Mouse (Mus musculus) midbrain, embryonic 14.5 days (tissue): ENCODE results near the gene Rbms3. TPM values are rescaled to one million over a fixed set of nuclear protein-coding genes. Genes with fewer than 3 reads are reported as not detected.

ENCODE experiments used
- ATAC-seq: fragments of 200-750 bp; cut with Nextera tagmentation; 2 replicates; pipeline ENCODE4 v1.8.0; 2017; ENCODE audit warnings: moderate number of reproducible peaks, moderate library complexity; ENCODE audit not compliant: low FRiP score, low TSS enrichment
- DNase-seq: peaks from one replicate; pipeline ENCODE4 v3.0.0-alpha.2; 2015
- H3K27ac ChIP-seq: fragments of 300-500 bp; sonication (generic); replicated peaks from 2 replicates; pipeline ENCODE4 v1.5.1; 2014; ENCODE audit warnings: mild to moderate bottlenecking, low read depth, low read length, moderate library complexity
- H3K27me3 ChIP-seq: fragments of 300-500 bp; sonication (generic); 2 replicates; pipeline ENCODE4 v1.6.1; 2014; ENCODE audit warnings: low read length, control low read depth, mixed read lengths; ENCODE audit not compliant: control insufficient read depth, insufficient read depth
- H3K36me3 ChIP-seq: fragments of 300-500 bp; sonication (generic); 2 replicates; pipeline ENCODE4 v1.6.1; 2014; ENCODE audit warnings: low read length, control low read depth; ENCODE audit not compliant: control insufficient read depth, insufficient read depth
- H3K4me1 ChIP-seq: fragments of 300-500 bp; sonication (generic); 2 replicates; pipeline ENCODE4 v1.6.1; 2014; ENCODE audit warnings: mild to moderate bottlenecking, antibody characterized with exemption, low read length, control low read depth; ENCODE audit not compliant: control insufficient read depth, insufficient read depth
- H3K4me2 ChIP-seq: fragments of 300-500 bp; sonication (generic); 2 replicates; pipeline ENCODE4 v1.6.1; 2014; ENCODE audit warnings: mild to moderate bottlenecking, low read length, moderate library complexity
- H3K4me3 ChIP-seq: fragments of 300-500 bp; sonication (generic); replicated peaks from 2 replicates; pipeline ENCODE4 v1.5.1; 2014; ENCODE audit warnings: low read depth, low read length
- H3K9ac ChIP-seq: fragments of 300-500 bp; sonication (generic); replicated peaks from 2 replicates; pipeline ENCODE4 v1.6.1; 2014; ENCODE audit warnings: mild to moderate bottlenecking, low read length, moderate library complexity
- H3K9me3 ChIP-seq: fragments of 300-500 bp; sonication (generic); 2 replicates; pipeline ENCODE4 v1.6.1; 2016; ENCODE audit warnings: low read length, control low read depth, mixed read lengths; ENCODE audit not compliant: control insufficient read depth
- WGBS: fragments of 180-500 bp; shearing (Covaris S2); extraction: QIAGEN DNeasy Blood & Tissue Kit; methylation state at CpG from one replicate; pipeline ENCODE4 v1.1.7; 2014; 5-methylcytosine and 5-hydroxymethylcytosine counted together
- polyA plus RNA-seq: library from polyadenylated mRNA; unstranded; fragments of >200 nt; fragmentation: Nextera tagmentation; extraction: Ambion mirVana; gene quantifications from 2 replicates; pipeline ENCODE4 v1.2.1, GENCODE M21; 2014

Rbms3 gene
- polyA plus RNA-seq, 1 experiment from 2014 or later, result 58.4 TPM

DNA sequence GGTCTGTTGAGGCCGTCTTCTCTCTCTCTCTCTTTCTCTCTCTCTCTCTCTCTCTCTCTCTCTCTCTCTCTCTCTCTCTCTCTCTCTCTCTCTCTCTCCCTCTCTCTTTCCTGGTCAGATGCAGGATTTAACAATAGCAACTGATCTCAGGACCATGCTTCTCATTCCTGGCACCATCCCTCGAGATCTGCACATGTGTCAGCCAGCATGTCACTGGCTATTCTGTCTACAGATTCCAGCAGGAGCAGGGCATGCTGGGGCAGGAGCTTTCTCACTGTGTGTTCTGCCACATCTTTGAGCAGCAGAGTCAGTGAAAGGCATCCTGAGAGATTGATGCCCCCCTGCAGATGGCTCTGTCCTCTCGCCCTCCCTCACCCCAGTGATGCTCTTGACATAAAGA lies 774.0 kb downstream of the Rbms3 start:
- no peaks in the 10 kb centered on the region for H3K9me3 ChIP-seq
- no peak overlapping the region for H3K4me2 ChIP-seq
- no peak overlapping the region for H3K27ac ChIP-seq
- no peaks in the 10 kb centered on the region for H3K27me3 ChIP-seq
- no peak overlapping the region for H3K9ac ChIP-seq
- H3K36me3 ChIP-seq, result no peaks in the 10 kb centered on the region
- 46% methylated on average over 3 of the region's 3 CpGs for WGBS
- DNase-seq (no peak), ATAC-seq (no peak)
- no peaks in the 10 kb centered on the region for H3K4me1 ChIP-seq
- no peak overlapping the region for H3K4me3 ChIP-seq

DNA sequence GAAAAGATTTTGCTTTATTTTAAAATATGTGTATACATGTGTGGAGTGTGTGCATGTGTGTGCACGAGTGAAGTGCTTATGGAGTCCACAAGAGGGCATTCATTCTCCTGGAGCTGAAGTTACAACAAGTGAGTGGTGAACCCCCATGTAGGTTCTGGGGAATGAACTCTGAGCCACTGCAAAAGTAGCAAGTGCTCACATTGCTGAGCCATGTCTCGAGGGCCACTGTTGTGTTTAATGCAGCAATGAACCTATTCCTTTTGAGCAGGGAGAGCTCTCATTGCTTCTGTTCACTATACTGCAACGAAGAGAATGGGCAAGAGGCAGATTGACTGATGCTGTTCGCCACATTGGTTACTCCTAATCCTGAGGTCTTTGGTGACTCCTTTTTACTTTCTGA lies 780.8 kb downstream of the Rbms3 start:
- Histone ChIP-seq H3K27me3 (no peaks in the 10 kb centered on the region), H3K9me3 (no peaks in the 10 kb centered on the region), H3K4me2 (no peak overlapping the region), H3K9ac (no peak overlapping the region), H3K4me1 (no peaks in the 10 kb centered on the region), H3K27ac (no peak overlapping the region), H3K4me3 (no peak overlapping the region), H3K36me3 (no peaks in the 10 kb centered on the region)
- 92% methylated on average over 4 of the region's 4 CpGs for WGBS
- no peak for DNase-seq
- ATAC-seq, result no peak

DNA sequence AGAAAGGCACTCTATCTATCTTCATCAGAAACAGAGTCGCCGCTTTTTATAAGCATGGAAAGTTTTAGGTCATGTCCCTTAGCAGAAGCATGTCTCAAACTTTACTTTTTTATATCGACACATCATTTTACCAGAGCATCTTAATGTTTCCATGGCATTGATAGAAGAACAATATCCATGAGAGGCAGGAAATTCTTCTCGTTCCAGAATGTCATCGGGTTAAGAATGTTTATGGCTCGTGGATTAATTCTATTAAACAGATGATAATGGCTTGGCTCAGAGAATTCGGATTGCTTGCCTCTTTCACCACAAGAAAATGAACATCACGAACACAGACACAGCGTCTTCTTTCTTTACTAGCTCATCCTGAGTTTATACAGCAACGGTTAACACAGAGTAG lies 781.5 kb downstream of the Rbms3 start:
- ATAC-seq, result no peak
- Histone ChIP-seq H3K27ac (no peak overlapping the region), H3K4me2 (no peak overlapping the region), H3K4me3 (no peak overlapping the region), H3K9me3 (no peaks in the 10 kb centered on the region), H3K4me1 (no peaks in the 10 kb centered on the region), H3K27me3 (no peaks in the 10 kb centered on the region), H3K9ac (no peak overlapping the region), H3K36me3 (no peaks in the 10 kb centered on the region)
- DNase-seq, result no peak
- WGBS, result 91% methylated on average over 10 of the region's 10 CpGs

DNA sequence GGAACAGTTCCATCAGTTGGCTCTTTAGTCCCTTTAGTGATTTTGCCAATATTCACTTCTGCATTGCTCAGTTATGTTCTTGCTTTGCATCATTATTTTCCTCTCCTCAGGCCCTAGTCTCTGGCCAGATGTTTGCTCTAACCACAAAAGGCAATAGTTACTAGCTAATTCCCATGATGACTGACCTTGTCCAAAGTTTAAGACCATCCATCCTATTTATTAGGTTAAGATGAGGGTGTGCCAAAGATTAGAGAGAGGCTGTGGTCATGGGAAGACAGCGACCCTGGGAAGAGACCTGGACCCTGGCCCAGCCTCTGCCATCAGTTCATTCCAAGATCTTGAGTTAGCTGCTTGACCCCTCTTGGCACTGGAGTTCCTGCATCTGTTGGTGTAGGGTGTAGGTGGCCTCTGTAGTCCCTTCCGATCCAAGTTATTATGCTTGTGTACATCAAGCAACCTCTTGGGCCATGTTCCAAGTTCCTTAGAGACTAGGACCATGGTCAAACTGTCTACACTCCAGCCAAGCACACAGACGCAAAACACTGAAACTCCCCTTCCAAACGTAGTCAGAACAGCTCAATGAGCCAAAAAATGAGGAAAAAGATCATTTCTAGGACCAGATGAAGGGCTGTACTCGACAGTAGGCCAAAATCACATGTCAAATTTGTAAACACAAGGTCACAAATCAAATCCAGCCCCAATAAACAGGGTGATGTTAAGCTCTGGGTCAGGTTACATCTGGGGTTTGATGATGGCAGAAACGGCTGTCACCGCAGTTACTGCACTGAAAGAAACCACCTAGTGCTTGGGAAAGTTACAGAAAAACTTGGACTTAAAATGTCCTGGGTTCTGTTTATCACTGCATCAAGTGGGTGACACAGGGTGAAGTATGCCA lies 782.2 kb downstream of the Rbms3 start:
- H3K27ac ChIP-seq, result no peak overlapping the region
- H3K4me2 ChIP-seq, result no peak overlapping the region
- ATAC-seq (no peak), DNase-seq (no peak)
- no peak overlapping the region for H3K9ac ChIP-seq
- H3K9me3 ChIP-seq, result no peaks in the 10 kb centered on the region
- WGBS, result 86% methylated on average over 7 of the region's 7 CpGs
- no peak overlapping the region for H3K4me3 ChIP-seq
- H3K36me3 ChIP-seq, result no peaks in the 10 kb centered on the region
- no peaks in the 10 kb centered on the region for H3K27me3 ChIP-seq
- no peaks in the 10 kb centered on the region for H3K4me1 ChIP-seq

DNA sequence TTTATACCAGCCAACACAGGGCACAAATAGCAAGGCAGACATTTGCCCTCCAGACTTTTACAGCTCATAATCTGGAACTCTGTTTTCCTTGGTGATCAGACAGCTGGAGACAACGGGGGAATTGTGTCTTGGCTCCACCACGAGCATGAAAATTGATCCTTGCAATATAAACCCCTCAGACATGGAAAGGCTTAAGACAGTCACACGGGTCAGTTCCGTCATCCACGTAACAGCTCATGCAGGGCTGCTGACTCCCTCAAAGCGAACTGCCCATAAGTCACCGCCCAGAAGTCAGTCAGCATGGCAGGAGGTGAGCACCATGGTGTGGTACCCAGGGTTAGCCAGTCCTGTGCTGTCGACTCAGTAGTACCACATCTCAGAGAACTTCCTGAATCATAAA lies 794.8 kb downstream of the Rbms3 start:
- DNase-seq (no peak), ATAC-seq (no peak)
- 44% methylated on average over 8 of the region's 8 CpGs for WGBS
- H3K27ac ChIP-seq, result no peak overlapping the region
- no peaks in the 10 kb centered on the region for H3K4me1 ChIP-seq
- H3K27me3 ChIP-seq, result no peaks in the 10 kb centered on the region
- H3K36me3 ChIP-seq, result no peaks in the 10 kb centered on the region
- H3K4me2 ChIP-seq, result no peak overlapping the region
- no peaks in the 10 kb centered on the region for H3K9me3 ChIP-seq
- H3K9ac ChIP-seq, result no peak overlapping the region
- no peak overlapping the region for H3K4me3 ChIP-seq

DNA sequence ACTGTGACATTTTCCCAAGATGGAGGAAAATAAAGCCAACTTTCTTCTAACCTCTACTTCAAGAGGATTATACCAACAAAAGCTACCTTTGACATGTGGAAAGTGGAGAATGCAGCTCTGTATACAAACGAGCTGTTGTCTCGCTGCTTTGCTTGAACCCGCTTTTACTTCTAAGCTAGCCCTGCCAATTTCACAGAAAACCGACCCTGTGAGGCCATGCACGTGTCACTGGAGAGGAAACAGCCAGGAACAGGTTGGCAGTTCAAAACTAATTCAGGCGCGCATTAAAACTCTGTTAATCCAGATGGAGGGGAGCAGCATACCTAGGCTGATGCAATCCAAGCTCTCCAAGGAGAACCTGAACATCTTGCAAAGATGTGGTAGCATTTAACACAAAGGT lies 796.0 kb downstream of the Rbms3 start:
- H3K4me3 ChIP-seq, result no peak overlapping the region
- no peak overlapping the region for H3K27ac ChIP-seq
- no peaks in the 10 kb centered on the region for H3K4me1 ChIP-seq
- H3K4me2 ChIP-seq, result no peak overlapping the region
- H3K27me3 ChIP-seq, result no peaks in the 10 kb centered on the region
- H3K9me3 ChIP-seq, result no peaks in the 10 kb centered on the region
- H3K36me3 ChIP-seq, result no peaks in the 10 kb centered on the region
- H3K9ac ChIP-seq, result no peak overlapping the region
- 45% methylated on average over 7 of the region's 7 CpGs for WGBS
- DNase-seq (no peak), ATAC-seq (no peak)

DNA sequence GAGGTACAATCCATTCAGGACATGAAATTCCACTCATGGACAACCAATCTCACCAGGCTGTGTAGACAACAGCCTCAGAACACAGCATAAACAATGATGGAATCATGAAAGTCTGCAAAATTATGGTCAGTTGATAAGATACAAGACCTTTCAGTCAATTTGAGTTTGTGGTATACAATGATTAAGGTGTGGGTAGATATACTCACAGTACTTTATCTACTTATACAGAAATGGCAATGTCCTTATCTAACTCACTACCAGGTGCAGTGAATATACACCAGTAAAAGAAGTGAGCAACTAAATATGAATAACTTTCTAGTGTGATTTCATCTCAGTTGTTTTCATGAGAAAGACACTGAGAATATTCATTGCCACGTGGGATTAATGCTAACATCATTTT lies 796.9 kb downstream of the Rbms3 start:
- H3K36me3 ChIP-seq, result no peaks in the 10 kb centered on the region
- DNase-seq (no peak), ATAC-seq (no peak)
- H3K4me1 ChIP-seq, result no peaks in the 10 kb centered on the region
- H3K9me3 ChIP-seq, result no peaks in the 10 kb centered on the region
- no peak overlapping the region for H3K27ac ChIP-seq
- no peak overlapping the region for H3K9ac ChIP-seq
- no peak overlapping the region for H3K4me3 ChIP-seq
- no peak overlapping the region for H3K4me2 ChIP-seq
- WGBS, result 72% methylated on average over 1 of the region's 1 CpGs
- H3K27me3 ChIP-seq, result no peaks in the 10 kb centered on the region

DNA sequence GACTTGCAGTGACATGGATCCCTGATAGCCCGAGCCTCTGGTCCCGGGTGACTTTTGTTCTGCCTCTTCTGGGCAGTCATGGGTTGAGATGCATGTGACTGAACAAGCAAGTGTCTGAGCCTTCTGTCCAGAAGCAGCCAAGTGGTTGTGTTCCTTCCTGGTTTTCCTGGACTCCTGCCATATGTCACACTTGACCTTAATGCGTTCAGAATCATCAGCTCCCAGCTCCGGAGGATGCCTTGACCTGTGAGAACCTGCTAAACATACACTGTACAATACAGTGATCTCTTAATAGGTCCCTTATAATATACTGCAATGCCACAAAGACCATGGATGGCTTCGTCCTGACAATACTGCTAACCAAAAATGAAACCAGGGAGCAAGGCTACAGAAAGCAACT lies 798.3 kb downstream of the Rbms3 start:
- no peaks in the 10 kb centered on the region for H3K4me1 ChIP-seq
- DNase-seq (no peak), ATAC-seq (no peak)
- H3K27me3 ChIP-seq, result no peaks in the 10 kb centered on the region
- no peak overlapping the region for H3K27ac ChIP-seq
- H3K9me3 ChIP-seq, result no peaks in the 10 kb centered on the region
- 93% methylated on average over 5 of the region's 5 CpGs for WGBS
- no peak overlapping the region for H3K9ac ChIP-seq
- no peaks in the 10 kb centered on the region for H3K36me3 ChIP-seq
- no peak overlapping the region for H3K4me2 ChIP-seq
- H3K4me3 ChIP-seq, result no peak overlapping the region

DNA sequence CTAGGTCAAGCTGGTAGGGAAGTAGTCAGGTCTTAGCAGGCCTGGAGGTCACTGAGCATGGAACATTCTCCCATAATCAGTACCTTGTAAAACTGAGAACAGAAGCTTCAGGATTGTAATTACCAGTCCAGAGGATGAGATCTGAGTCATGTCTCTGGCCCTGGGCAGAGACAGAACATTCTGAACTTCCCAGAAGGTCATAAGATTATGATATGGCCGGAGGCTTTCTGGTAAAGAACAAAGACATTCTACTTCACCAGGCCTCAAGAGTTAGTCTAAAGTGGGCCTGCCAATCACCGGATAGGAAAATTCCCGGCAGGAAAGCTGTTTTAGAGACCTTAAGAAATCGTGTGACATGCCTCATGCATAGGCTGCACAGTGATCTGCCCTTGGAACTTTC lies 799.8 kb downstream of the Rbms3 start:
- Histone ChIP-seq H3K9me3 (no peaks in the 10 kb centered on the region), H3K36me3 (no peaks in the 10 kb centered on the region), H3K9ac (no peak overlapping the region), H3K27me3 (no peaks in the 10 kb centered on the region), H3K27ac (no peak overlapping the region), H3K4me3 (no peak overlapping the region), H3K4me2 (no peak overlapping the region), H3K4me1 (no peaks in the 10 kb centered on the region)
- WGBS, result 82% methylated on average over 4 of the region's 4 CpGs
- ATAC-seq (no peak), DNase-seq (no peak)
